Mouse (Mus musculus) heart, embryonic 16.5 days (tissue): ENCODE measurements at regions not wholly inside any gene's neighbourhood (a gene's known extent, or its start where the extent isn't known, plus 50 kb on each side); places are given as distances from the start of the nearest gene placed in this dataset.

Experiments used
- ATAC-seq: fragments of 200-750 bp; cut with Nextera tagmentation; replicated peaks from 2 replicates; pipeline ENCODE4 v1.8.0; 2017; ENCODE audit warnings: moderate number of reproducible peaks; ENCODE audit not compliant: insufficient read depth, low FRiP score; ENCODE audit errors: extremely low read depth
- H3K27ac ChIP-seq: fragments of 300-500 bp; sonication (generic); 2 replicates; pipeline ENCODE4 v1.5.1; 2014; ENCODE audit warnings: mild to moderate bottlenecking, low read length, control low read depth, moderate library complexity
- H3K27me3 ChIP-seq: fragments of 300-500 bp; sonication (generic); 2 replicates; pipeline ENCODE4 v1.6.1; 2014; ENCODE audit warnings: low read length, mixed read lengths; ENCODE audit not compliant: control insufficient read depth, insufficient read depth
- H3K36me3 ChIP-seq: fragments of 300-500 bp; sonication (generic); 2 replicates; pipeline ENCODE4 v1.6.1; 2014; ENCODE audit not compliant: control insufficient read depth, insufficient read depth
- H3K4me1 ChIP-seq: fragments of 300-500 bp; sonication (generic); 2 replicates; pipeline ENCODE4 v1.6.1; 2014; ENCODE audit warnings: low read length, mixed read lengths; ENCODE audit not compliant: control insufficient read depth, insufficient read depth
- H3K4me2 ChIP-seq: fragments of 300-500 bp; sonication (generic); 2 replicates; pipeline ENCODE4 v1.6.1; 2014; ENCODE audit warnings: low read depth, mild to moderate bottlenecking, control low read depth, low read length
- H3K4me3 ChIP-seq: fragments of 300-500 bp; sonication (generic); 2 replicates; pipeline ENCODE4 v1.5.1; 2014; ENCODE audit warnings: mild to moderate bottlenecking, control low read depth, low read length
- H3K9ac ChIP-seq: fragments of 300-500 bp; sonication (generic); 2 replicates; pipeline ENCODE4 v1.6.1; 2014; ENCODE audit warnings: low read length, control low read depth
- H3K9me3 ChIP-seq: fragments of 300-500 bp; sonication (generic); replicated peaks from 2 replicates; pipeline ENCODE4 v1.6.1; 2016; ENCODE audit warnings: low read length; ENCODE audit not compliant: control insufficient read depth
- WGBS: fragments of 180-500 bp; shearing (Covaris S2); extraction: QIAGEN DNeasy Blood & Tissue Kit; methylation state at CpG from one replicate; pipeline ENCODE4 v1.1.7; 2014; 5-methylcytosine and 5-hydroxymethylcytosine counted together

GRCm38 (mm10) chr4:64832882-64833281 is 291.1 kb upstream of the Pappa start:
- H3K27me3 ChIP-seq = no peaks in the 10 kb centered on the region
- no peaks in the 10 kb centered on the region for H3K4me1 ChIP-seq
- no peak overlapping the region for H3K27ac ChIP-seq
- no peak for ATAC-seq
- no peaks in the 10 kb centered on the region for H3K9me3 ChIP-seq
- no peaks in the 10 kb centered on the region for H3K36me3 ChIP-seq
- H3K4me2 ChIP-seq = no peak overlapping the region
- H3K9ac ChIP-seq = no peak overlapping the region
- WGBS = 42% methylated on average over 2 of the region's 2 CpGs
- H3K4me3 ChIP-seq = no peak overlapping the region

- Histone ChIP-seq H3K27me3 (no peaks in the 10 kb centered on the region), H3K9ac (no peak overlapping the region), H3K27ac (no peak overlapping the region), H3K4me2 (no peak overlapping the region), H3K36me3 (no peaks in the 10 kb centered on the region), H3K4me3 (no peak overlapping the region), H3K9me3 (no peaks in the 10 kb centered on the region), H3K4me1 (no peaks in the 10 kb centered on the region)
- ATAC-seq = no peak
- 49% methylated on average over 2 of the region's 2 CpGs for WGBS
Observed at GRCm38 (mm10) chr4:64874521-64874920, 249.5 kb upstream of the Pappa start.

- Histone ChIP-seq H3K4me3 (no peak overlapping the region), H3K36me3 (no peaks in the 10 kb centered on the region), H3K9ac (no peak overlapping the region), H3K27me3 (no peaks in the 10 kb centered on the region), H3K4me2 (no peak overlapping the region), H3K4me1 (no peaks in the 10 kb centered on the region), H3K27ac (no peak overlapping the region), H3K9me3 (no peaks in the 10 kb centered on the region)
- 84% methylated on average over 1 of the region's 1 CpGs for WGBS
- no peak for ATAC-seq
Observed at GRCm38 (mm10) chr4:64876924-64877323, 247.1 kb upstream of the Pappa start.

GRCm38 (mm10) chr4:64897935-64898334 is 226.0 kb upstream of the Pappa start:
- H3K36me3 ChIP-seq = no peaks in the 10 kb centered on the region
- no peak for ATAC-seq
- no peak overlapping the region for H3K9ac ChIP-seq
- H3K27ac ChIP-seq = no peak overlapping the region
- H3K9me3 ChIP-seq = no peaks in the 10 kb centered on the region
- WGBS = 73% methylated on average over 3 of the region's 3 CpGs
- no peak overlapping the region for H3K4me3 ChIP-seq
- no peaks in the 10 kb centered on the region for H3K4me1 ChIP-seq
- H3K4me2 ChIP-seq = no peak overlapping the region
- no peaks in the 10 kb centered on the region for H3K27me3 ChIP-seq

GRCm38 (mm10) chr4:64901091-64901845 is 222.7 kb upstream of the Pappa start:
- no peak overlapping the region for H3K9ac ChIP-seq
- H3K4me3 ChIP-seq = no peak overlapping the region
- 50% methylated on average over 5 of the region's 5 CpGs for WGBS
- ATAC-seq = peak; percentile 37; the same call in 1 of the 2 replicates
- H3K4me1 ChIP-seq = no peaks in the 10 kb centered on the region
- H3K36me3 ChIP-seq = no peaks in the 10 kb centered on the region
- H3K27ac ChIP-seq = no peak overlapping the region
- no peak overlapping the region for H3K4me2 ChIP-seq
- H3K9me3 ChIP-seq = no peaks in the 10 kb centered on the region
- H3K27me3 ChIP-seq = no peaks in the 10 kb centered on the region

- Histone ChIP-seq H3K27ac (no peak overlapping the region), H3K9ac (no peak overlapping the region), H3K4me3 (no peak overlapping the region), H3K27me3 (no peaks in the 10 kb centered on the region), H3K4me2 (no peak overlapping the region), H3K4me1 (no peaks in the 10 kb centered on the region), H3K9me3 (no peaks in the 10 kb centered on the region), H3K36me3 (no peaks in the 10 kb centered on the region)
- ATAC-seq = no peak
Observed at GRCm38 (mm10) chr4:64923751-64924150, 200.2 kb upstream of the Pappa start.

GRCm38 (mm10) chr4:64928553-64928952 is 195.4 kb upstream of the Pappa start:
- H3K27ac ChIP-seq = no peak overlapping the region
- no peaks in the 10 kb centered on the region for H3K36me3 ChIP-seq
- H3K27me3 ChIP-seq = no peaks in the 10 kb centered on the region
- WGBS = 63% methylated on average over 2 of the region's 2 CpGs
- no peak for ATAC-seq
- H3K9me3 ChIP-seq = no peaks in the 10 kb centered on the region
- H3K4me1 ChIP-seq = no peaks in the 10 kb centered on the region
- H3K4me3 ChIP-seq = no peak overlapping the region
- H3K4me2 ChIP-seq = no peak overlapping the region
- H3K9ac ChIP-seq = no peak overlapping the region

- H3K4me2 ChIP-seq = no peak overlapping the region
- H3K9ac ChIP-seq = no peak overlapping the region
- no peaks in the 10 kb centered on the region for H3K4me1 ChIP-seq
- no peak overlapping the region for H3K27ac ChIP-seq
- H3K9me3 ChIP-seq = no peaks in the 10 kb centered on the region
- H3K27me3 ChIP-seq = no peaks in the 10 kb centered on the region
- H3K36me3 ChIP-seq = no peaks in the 10 kb centered on the region
- no peak for ATAC-seq
- H3K4me3 ChIP-seq = no peak overlapping the region
Observed at GRCm38 (mm10) chr4:64945547-64945946, 178.4 kb upstream of the Pappa start.

DNA sequence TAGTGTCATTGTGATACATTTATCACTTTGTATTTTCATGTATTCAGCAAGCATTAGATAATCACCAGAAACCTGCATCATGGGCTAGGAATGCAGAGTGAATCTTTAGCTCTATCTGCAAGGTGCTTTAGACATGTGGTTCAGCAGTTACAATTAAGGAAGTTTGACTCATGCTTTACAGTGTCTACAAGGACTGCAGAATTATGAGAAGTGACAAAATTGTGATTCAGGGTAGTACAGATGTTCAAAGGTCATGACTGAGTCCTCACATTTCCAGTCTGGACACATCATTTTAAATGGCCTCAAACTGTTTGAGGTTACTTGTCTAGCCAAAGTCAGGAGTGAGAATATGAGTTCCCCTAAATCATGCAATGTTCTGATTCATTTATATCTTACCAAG is 171.3 kb upstream of the Pappa start:
- Histone ChIP-seq H3K36me3 (no peaks in the 10 kb centered on the region), H3K9ac (no peak overlapping the region), H3K4me1 (no peaks in the 10 kb centered on the region), H3K4me3 (no peak overlapping the region), H3K9me3 (no peaks in the 10 kb centered on the region), H3K4me2 (no peak overlapping the region), H3K27ac (no peak overlapping the region), H3K27me3 (no peaks in the 10 kb centered on the region)
- no peak for ATAC-seq
